Mouse (Mus musculus) hindbrain, embryonic 16.5 days (tissue): ENCODE data around the gene Glis1. TPM values are rescaled to one million over a fixed set of nuclear protein-coding genes. Genes with fewer than 3 reads are reported as not detected.
A peak's percentile ranks its signal among the peaks of the same experiment; 100 is the strongest.

ENCODE experiments used
- ATAC-seq: fragments of 200-750 bp; cut with Nextera tagmentation; 2 replicates; pipeline ENCODE4 v1.8.0; 2017; ENCODE audit warnings: moderate TSS enrichment, moderate library complexity
- H3K27ac ChIP-seq: fragments of 300-500 bp; sonication (generic); 2 replicates; pipeline ENCODE4 v1.5.1; 2014; ENCODE audit warnings: low read depth, mild to moderate bottlenecking, control low read depth, low read length, moderate library complexity
- H3K27me3 ChIP-seq: fragments of 300-500 bp; sonication (generic); replicated peaks from 2 replicates; pipeline ENCODE4 v1.6.1; 2014; ENCODE audit warnings: low read length; ENCODE audit not compliant: control insufficient read depth, insufficient read depth
- H3K36me3 ChIP-seq: fragments of 300-500 bp; sonication (generic); 2 replicates; pipeline ENCODE4 v1.6.1; 2014; ENCODE audit warnings: mild to moderate bottlenecking, low read length, moderate library complexity, mixed read lengths; ENCODE audit not compliant: control insufficient read depth, insufficient read depth
- H3K4me1 ChIP-seq: fragments of 300-500 bp; sonication (generic); 2 replicates; pipeline ENCODE4 v1.6.1; 2014; ENCODE audit warnings: low read depth, low read length; ENCODE audit not compliant: control insufficient read depth, insufficient read depth
- H3K4me2 ChIP-seq: fragments of 300-500 bp; sonication (generic); 2 replicates; pipeline ENCODE4 v1.6.1; 2014; ENCODE audit warnings: mild to moderate bottlenecking, low read length, control low read depth, moderate library complexity
- H3K4me3 ChIP-seq: fragments of 300-500 bp; sonication (generic); 2 replicates; pipeline ENCODE4 v1.5.1; 2014; ENCODE audit warnings: mild to moderate bottlenecking, low read length, control low read depth, moderate library complexity
- H3K9ac ChIP-seq: fragments of 300-500 bp; sonication (generic); 2 replicates; pipeline ENCODE4 v1.6.1; 2014; ENCODE audit warnings: low read depth, mild to moderate bottlenecking, control low read depth, low read length, moderate library complexity
- H3K9me3 ChIP-seq: fragments of 300-500 bp; sonication (generic); 2 replicates; pipeline ENCODE4 v1.6.1; 2014; ENCODE audit warnings: mild to moderate bottlenecking, low read length, moderate library complexity; ENCODE audit not compliant: control insufficient read depth
- WGBS: fragments of 180-500 bp; shearing (Covaris S2); extraction: QIAGEN DNeasy Blood & Tissue Kit; methylation state at CpG from one replicate; pipeline ENCODE4 v1.1.7; 2014; 5-methylcytosine and 5-hydroxymethylcytosine counted together
- polyA plus RNA-seq: library from polyadenylated mRNA; unstranded; fragments of >200 nt; fragmentation: Nextera tagmentation; extraction: Ambion mirVana; gene quantifications from 2 replicates; pipeline ENCODE4 v1.2.1, GENCODE M21; 2015

The Glis1 gene
- polyA plus RNA-seq, 1 experiment from 2014 or later, result 1.3 TPM

DNA sequence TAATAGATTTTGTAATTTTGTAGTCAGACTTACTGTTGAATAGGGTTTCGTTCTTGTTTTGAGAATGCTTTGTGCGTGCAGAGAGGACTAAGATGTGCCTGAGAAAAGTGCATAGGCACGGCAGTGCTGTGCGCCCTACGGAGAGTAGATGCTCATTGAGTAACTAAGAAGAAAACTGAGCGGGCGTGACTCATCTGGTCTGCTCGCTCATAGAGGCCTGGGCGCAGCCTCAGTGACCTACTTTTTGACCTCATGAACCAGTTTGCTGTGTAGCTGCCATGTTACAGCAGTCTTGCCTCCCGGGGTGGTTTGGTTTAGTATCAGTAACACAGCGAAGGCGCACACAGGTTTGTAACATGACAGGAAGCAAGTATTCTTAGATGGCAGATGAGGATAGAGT is 8.8 kb upstream of the Glis1 start:
- H3K27me3 ChIP-seq, result no peaks in the 10 kb centered on the region
- H3K4me1 ChIP-seq, result no peaks in the 10 kb centered on the region; the same call in 1 of the 2 replicates
- 92% methylated on average over 12 of the region's 12 CpGs for WGBS
- H3K9ac ChIP-seq, result no peak overlapping the region
- H3K4me3 ChIP-seq, result no peak overlapping the region
- H3K27ac ChIP-seq, result no peak overlapping the region
- no peak for ATAC-seq
- no peak overlapping the region for H3K4me2 ChIP-seq
- H3K36me3 ChIP-seq, result no peaks in the 10 kb centered on the region
- no peaks in the 10 kb centered on the region for H3K9me3 ChIP-seq

DNA sequence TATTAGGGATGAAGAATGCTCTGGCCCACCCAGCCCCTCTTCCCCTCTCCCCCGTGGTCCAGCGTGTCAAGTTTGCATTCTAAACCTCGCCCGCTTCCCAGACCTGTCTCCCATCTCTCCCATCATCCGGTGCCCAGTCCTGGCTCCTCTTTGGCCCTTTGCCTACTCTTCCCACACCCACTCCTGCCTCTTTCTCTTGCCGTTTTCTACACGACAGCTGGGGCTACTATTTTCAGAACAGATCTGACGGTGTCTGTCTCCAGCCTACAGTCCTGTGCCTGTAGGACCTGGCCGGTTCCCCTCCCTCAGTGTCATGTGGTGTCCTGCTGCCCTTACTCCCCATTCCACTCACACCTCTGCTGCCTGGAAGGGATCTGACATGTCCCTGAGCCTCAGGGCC is 7.8 kb upstream of the Glis1 start:
- Histone ChIP-seq H3K9me3 (no peaks in the 10 kb centered on the region), H3K4me2 (no peak overlapping the region), H3K36me3 (no peaks in the 10 kb centered on the region), H3K4me3 (no peak overlapping the region), H3K9ac (no peak overlapping the region), H3K27me3 (no peaks in the 10 kb centered on the region), H3K27ac (no peak overlapping the region), H3K4me1 (no peaks in the 10 kb centered on the region)
- ATAC-seq, result no peak
- WGBS, result 83% methylated on average over 9 of the region's 9 CpGs

DNA sequence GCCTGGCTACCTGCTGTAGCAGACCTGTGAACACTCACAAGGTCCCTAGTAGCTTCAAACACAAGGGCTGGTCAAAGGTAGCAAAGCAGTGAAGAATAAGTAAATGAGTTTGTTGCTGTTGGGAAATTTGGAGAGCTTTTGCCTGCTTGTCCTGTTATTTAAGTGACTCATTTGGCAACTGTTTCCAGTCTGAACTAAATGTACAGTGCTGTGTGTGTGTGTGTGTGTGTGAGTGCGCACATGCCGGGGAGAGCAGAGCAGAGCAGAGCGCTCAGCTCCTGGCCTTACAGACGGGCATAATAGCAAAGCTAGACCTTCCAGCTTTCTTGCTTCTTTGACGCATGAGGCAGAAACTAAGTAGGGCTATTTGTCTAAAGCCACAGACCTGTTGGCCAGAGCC is 1.7 kb upstream of the Glis1 start:
- H3K4me3 ChIP-seq, result no peak overlapping the region
- no peak overlapping the region for H3K4me2 ChIP-seq
- H3K27ac ChIP-seq, result no peak overlapping the region
- no peak overlapping the region for H3K9ac ChIP-seq
- no peaks in the 10 kb centered on the region for H3K9me3 ChIP-seq
- 88% methylated on average over 5 of the region's 5 CpGs for WGBS
- H3K36me3 ChIP-seq, result no peaks in the 10 kb centered on the region
- H3K4me1 ChIP-seq, result peaks cover 13% of the 10 kb centered on the region
- H3K27me3 ChIP-seq, result peaks cover 16% of the 10 kb centered on the region
- no peak for ATAC-seq

DNA sequence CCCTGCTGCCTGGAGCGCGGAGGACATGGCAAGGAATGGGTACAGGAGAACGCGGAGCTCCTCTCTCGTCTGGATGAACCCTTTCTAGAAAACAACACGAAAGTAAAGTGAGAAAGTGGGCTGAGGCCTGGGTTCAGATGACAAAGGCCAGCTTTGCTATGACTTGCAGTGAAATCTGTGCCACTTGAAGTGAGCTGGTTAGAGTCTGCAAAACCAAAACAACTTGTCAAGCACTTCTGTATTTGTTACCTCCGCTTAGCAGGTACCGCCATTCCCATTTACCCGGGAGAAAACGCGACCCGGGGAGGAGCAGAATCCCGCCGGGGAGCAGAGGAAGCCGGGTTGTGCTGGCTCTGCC is 414 bp upstream of the Glis1 start:
- H3K4me3 ChIP-seq, result peak overlapping the region; percentile 53
- ATAC-seq, result no peak
- peak overlapping the region; percentile 70 for H3K9ac ChIP-seq
- no peak overlapping the region for H3K27ac ChIP-seq
- H3K27me3 ChIP-seq, result peaks cover 16% of the 10 kb centered on the region
- H3K36me3 ChIP-seq, result no peaks in the 10 kb centered on the region
- H3K4me2 ChIP-seq, result peak overlapping the region; percentile 91
- 5% methylated on average over 15 of the region's 15 CpGs for WGBS
- H3K4me1 ChIP-seq, result peaks cover 13% of the 10 kb centered on the region
- H3K9me3 ChIP-seq, result no peaks in the 10 kb centered on the region

DNA sequence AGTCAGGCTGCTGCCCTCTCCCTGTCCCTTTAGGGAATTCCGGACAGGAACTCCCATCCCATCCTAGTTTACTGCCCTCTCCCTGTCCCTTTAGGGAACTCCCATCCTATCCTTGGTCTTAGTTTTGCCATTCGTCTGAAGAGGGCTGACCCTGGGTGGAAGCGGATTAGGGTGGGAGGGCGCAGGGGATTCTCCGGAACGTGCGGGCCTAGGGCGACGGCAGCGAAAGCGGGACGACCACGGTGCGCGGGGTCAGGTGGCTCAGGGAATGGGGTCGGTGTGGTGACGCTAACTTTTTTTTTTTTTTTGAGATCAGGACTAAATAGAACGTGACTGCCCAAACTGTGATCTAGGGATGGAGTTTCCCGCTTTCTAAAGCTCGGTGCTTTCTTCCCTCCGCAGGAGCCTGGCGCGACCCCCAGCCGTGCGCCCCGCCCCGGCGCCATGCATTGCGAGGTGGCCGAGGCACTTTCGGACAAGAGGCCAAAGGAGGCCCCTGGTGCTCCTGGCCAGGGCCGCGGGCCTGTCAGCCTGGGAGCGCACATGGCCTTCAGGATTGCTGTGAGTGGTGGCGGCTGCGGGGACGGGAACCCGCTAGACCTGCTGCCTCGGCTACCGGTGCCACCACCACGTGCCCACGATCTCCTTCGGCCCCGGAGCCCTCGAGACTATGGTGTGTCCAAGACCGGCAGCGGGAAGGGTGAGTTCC is 1.0 kb downstream of the Glis1 start:
- Histone ChIP-seq H3K9ac (peak overlapping the region; percentile 70), H3K4me3 (peak overlapping the region; percentile 53), H3K4me1 (peaks cover 13% of the 10 kb centered on the region), H3K4me2 (peak overlapping the region; percentile 91), H3K27me3 (peaks cover 16% of the 10 kb centered on the region), H3K27ac (no peak overlapping the region), H3K9me3 (no peaks in the 10 kb centered on the region), H3K36me3 (no peaks in the 10 kb centered on the region)
- peak; percentile 18; the same call in 1 of the 2 replicates for ATAC-seq
- WGBS, result 4% methylated on average over 42 of the region's 47 CpGs

DNA sequence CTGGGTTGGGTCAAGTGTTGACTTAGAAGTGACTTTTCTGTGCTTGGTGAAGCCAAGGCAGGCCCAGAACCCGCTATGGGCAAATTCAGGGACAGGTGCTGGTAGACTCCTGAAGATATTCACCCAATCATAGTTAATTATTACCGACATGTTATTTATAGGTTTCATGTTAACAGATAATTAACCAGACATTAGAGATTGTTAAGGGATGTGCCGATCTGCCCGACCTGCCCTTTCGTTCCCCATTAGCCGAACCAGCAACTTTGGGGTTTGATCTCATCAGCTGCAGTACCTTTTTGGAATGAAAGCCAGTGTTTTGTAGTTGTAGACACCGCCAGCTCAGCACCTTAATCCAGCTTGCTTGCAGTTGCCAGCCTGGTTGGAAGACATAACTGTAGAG is 2.1 kb downstream of the Glis1 start:
- H3K9me3 ChIP-seq, result no peaks in the 10 kb centered on the region
- peaks cover 16% of the 10 kb centered on the region for H3K27me3 ChIP-seq
- H3K4me2 ChIP-seq, result no peak overlapping the region
- H3K4me3 ChIP-seq, result no peak overlapping the region
- 92% methylated on average over 7 of the region's 7 CpGs for whole genome bisulfite sequencing
- H3K36me3 ChIP-seq, result no peaks in the 10 kb centered on the region
- H3K27ac ChIP-seq, result no peak overlapping the region
- ATAC-seq, result no peak
- H3K9ac ChIP-seq, result no peak overlapping the region
- H3K4me1 ChIP-seq, result peaks cover 15% of the 10 kb centered on the region

DNA sequence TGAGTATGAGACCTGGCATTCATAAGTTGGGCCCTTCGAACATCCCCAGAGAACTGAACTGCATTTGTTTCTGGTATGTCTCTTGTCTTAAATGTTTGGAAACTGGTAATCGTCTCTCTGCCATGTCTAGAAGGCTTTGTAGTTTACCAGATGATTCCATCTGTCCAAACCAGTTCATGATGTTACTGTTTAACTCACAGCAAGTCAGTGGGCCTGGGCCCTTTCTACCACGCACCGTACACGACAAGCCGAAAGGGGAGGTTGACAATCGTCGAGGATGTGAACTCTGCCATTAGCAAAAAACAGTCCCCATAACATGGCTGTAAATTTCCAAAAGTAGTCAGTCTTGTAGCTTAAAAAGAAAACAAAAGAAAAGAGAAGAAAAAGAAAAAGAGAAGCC is 4.3 kb downstream of the Glis1 start:
- no peak overlapping the region for H3K4me2 ChIP-seq
- no peak overlapping the region for H3K27ac ChIP-seq
- H3K4me1 ChIP-seq, result peaks cover 15% of the 10 kb centered on the region
- no peak overlapping the region for H3K4me3 ChIP-seq
- H3K9ac ChIP-seq, result no peak overlapping the region
- ATAC-seq, result no peak
- H3K27me3 ChIP-seq, result peaks cover 16% of the 10 kb centered on the region
- no peaks in the 10 kb centered on the region for H3K9me3 ChIP-seq
- H3K36me3 ChIP-seq, result no peaks in the 10 kb centered on the region
- 89% methylated on average over 8 of the region's 8 CpGs for WGBS

DNA sequence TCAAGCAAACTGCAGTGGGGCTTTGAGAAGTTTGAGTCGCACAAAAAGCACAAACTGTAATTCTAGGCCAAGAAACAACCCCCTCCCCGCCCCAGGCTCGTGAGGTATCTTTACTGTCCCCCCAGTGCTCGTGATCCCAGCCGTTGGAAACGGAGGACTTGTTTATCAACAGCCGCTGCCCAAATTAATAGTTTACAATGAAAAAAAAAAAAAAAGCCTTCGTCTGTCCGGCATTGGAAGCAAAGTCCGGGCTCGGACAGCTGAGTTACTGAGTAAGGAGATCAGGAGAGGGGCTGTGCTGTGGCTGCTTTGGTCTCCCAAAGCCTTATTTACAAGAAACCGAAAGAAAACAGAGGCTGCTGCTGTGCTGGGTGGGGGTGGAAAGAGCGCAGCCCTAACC is 5.9 kb downstream of the Glis1 start:
- Histone ChIP-seq H3K4me1 (peaks cover 7% of the 10 kb centered on the region), H3K27me3 (peaks cover 16% of the 10 kb centered on the region), H3K9ac (peak overlapping the region; percentile 15; the same call in 1 of the 2 replicates), H3K4me2 (peak overlapping the region; percentile 27), H3K9me3 (no peaks in the 10 kb centered on the region), H3K4me3 (no peak overlapping the region), H3K36me3 (no peaks in the 10 kb centered on the region), H3K27ac (no peak overlapping the region)
- ATAC-seq, result no peak
- WGBS, result 29% methylated on average over 13 of the region's 13 CpGs

DNA sequence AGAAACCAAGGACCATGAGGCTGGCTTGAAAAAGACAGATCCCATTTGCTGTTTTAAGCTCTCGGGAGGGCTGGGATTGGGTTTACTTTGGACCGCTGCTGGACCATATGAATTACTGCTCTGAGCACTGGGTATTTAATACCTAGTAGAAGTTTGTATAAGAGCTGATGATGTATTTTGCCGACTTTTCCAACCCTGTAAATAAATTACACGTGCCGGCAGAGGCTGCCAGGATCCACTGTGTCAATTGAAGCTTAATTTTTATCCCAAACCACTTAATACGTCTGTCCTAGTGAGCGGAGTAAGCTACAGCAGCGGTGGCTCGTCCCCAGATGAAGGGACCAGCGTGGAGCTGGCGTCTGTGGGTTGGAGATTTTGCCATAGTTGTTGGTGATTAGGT is 7.9 kb downstream of the Glis1 start:
- H3K36me3 ChIP-seq, result no peaks in the 10 kb centered on the region
- H3K9me3 ChIP-seq, result no peaks in the 10 kb centered on the region
- WGBS, result 67% methylated on average over 11 of the region's 11 CpGs
- H3K4me1 ChIP-seq, result peaks cover 2% of the 10 kb centered on the region; the same call in 1 of the 2 replicates
- no peak overlapping the region for H3K4me3 ChIP-seq
- H3K27ac ChIP-seq, result no peak overlapping the region
- H3K9ac ChIP-seq, result no peak overlapping the region
- H3K4me2 ChIP-seq, result no peak overlapping the region
- no peak for ATAC-seq
- H3K27me3 ChIP-seq, result peaks cover 2% of the 10 kb centered on the region
